Mouse (Mus musculus) stomach, postnatal 0 days (tissue): ENCODE results near the gene Trim47. TPM values are rescaled to one million over a fixed set of nuclear protein-coding genes. Genes with fewer than 3 reads are reported as not detected.

Experiments
- ATAC-seq: fragments of 200-750 bp; cut with Nextera tagmentation; 2 replicates; pipeline ENCODE4 v1.8.0; 2017; ENCODE audit not compliant: low FRiP score, low TSS enrichment
- DNase-seq: peaks from one replicate; pipeline ENCODE4 v3.0.0-alpha.2; 2016; ENCODE audit warnings: low spot score
- H3K27ac ChIP-seq: fragments of 300-500 bp; sonication (generic); replicated peaks from 2 replicates; pipeline ENCODE4 v1.5.1; 2014; ENCODE audit warnings: mild to moderate bottlenecking, control low read depth
- H3K27me3 ChIP-seq: fragments of 300-500 bp; sonication (generic); 2 replicates; pipeline ENCODE4 v1.6.1; 2014; ENCODE audit warnings: low read length; ENCODE audit not compliant: control insufficient read depth, insufficient read depth
- H3K36me3 ChIP-seq: fragments of 300-500 bp; sonication (generic); 2 replicates; pipeline ENCODE4 v1.6.1; 2014; ENCODE audit warnings: low read length, mixed read lengths; ENCODE audit not compliant: control insufficient read depth, insufficient read depth
- H3K4me1 ChIP-seq: fragments of 300-500 bp; sonication (generic); replicated peaks from 2 replicates; pipeline ENCODE4 v1.6.1; 2014; ENCODE audit warnings: antibody characterized with exemption; ENCODE audit not compliant: control insufficient read depth, insufficient read depth
- H3K4me2 ChIP-seq: fragments of 300-500 bp; sonication (generic); replicated peaks from 2 replicates; pipeline ENCODE4 v1.6.1; 2014; ENCODE audit warnings: low read depth, mild to moderate bottlenecking, control low read depth, moderate library complexity
- H3K4me3 ChIP-seq: fragments of 300-500 bp; sonication (generic); 2 replicates; pipeline ENCODE4 v1.5.1; 2014; ENCODE audit warnings: low read depth, low read length, control low read depth
- H3K9ac ChIP-seq: fragments of 300-500 bp; sonication (generic); 2 replicates; pipeline ENCODE4 v1.6.1; 2014; ENCODE audit warnings: mild to moderate bottlenecking, low read length, control low read depth, mixed read lengths
- H3K9me3 ChIP-seq: fragments of 300-500 bp; sonication (generic); 2 replicates; pipeline ENCODE4 v1.6.1; 2016; ENCODE audit warnings: low read length; ENCODE audit not compliant: control insufficient read depth
- CTCF ChIP-seq: IDR thresholded peaks from 2 replicates; pipeline ENCODE4 v1.5.1; 2016; ENCODE audit warnings: antibody characterized with exemption, low read depth, mild to moderate bottlenecking, moderate library complexity
- EP300 ChIP-seq: optimal IDR thresholded peaks from 2 replicates; pipeline ENCODE3; 2016; ENCODE audit warnings: antibody characterized with exemption
- WGBS: fragments of 180-500 bp; shearing (Covaris S2); extraction: QIAGEN DNeasy Blood & Tissue Kit; methylation state at CpG from one replicate; pipeline ENCODE4 v1.1.7; 2014; 5-methylcytosine and 5-hydroxymethylcytosine counted together
- polyA plus RNA-seq: library from polyadenylated mRNA; unstranded; fragments of >200 nt; fragmentation: Nextera tagmentation; extraction: Ambion mirVana; gene quantifications from 2 replicates; pipeline ENCODE4 v1.2.1, GENCODE M21; 2015

Trim47 gene
- polyA plus RNA-seq, 1 experiment from 2014 or later = 34.6 TPM

DNA sequence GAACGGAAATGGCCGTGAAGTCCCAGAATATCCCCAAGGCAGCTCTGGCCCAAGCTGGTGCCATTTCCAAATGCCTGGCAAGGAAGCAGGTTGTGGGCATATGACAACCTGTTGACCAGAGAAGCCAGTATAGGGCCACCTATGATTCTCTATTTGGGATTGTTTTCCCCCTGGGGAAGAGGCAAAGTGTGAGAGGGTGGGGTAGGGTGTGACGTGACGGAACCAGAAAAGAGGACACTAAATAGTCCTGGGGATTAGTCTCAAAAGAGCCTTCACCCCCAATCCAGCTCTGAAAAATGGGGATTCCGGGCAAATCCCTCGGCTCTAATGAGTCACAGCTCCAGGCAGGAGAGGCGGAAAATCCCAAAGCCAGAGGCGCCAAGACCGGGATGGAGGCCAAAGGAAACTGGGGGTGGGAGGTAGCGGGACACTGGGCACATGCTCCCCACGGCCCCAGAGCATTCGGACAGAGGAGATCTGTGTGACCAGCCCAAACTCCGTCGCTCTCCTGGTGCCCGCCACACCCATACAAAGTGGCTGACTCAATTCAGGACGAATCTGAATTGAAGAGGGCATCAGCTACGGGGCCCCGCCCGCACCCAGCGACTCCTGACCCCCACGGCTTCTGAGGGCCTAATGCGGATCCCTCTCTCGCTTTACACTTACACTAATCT lies 18.4 kb downstream of the Trim47 start:
- H3K36me3 ChIP-seq = 0 out of 2 replicates have a peak, but pooled peaks cover 2% of the 10 kb centered on the region
- 5% methylated on average over 22 of the region's 23 CpGs for WGBS
- H3K4me2 ChIP-seq = peak overlapping the region; percentile 79
- TF ChIP-seq EP300 (peak; percentile 26), CTCF (no peak)
- peak overlapping the region; percentile 86 for H3K27ac ChIP-seq
- ATAC-seq (no peak), DNase-seq (peak; percentile 50)
- H3K4me1 ChIP-seq = peaks cover 25% of the 10 kb centered on the region
- peak overlapping the region; percentile 71 for H3K4me3 ChIP-seq
- H3K9me3 ChIP-seq = no peaks in the 10 kb centered on the region
- no peaks in the 10 kb centered on the region for H3K27me3 ChIP-seq
- peak overlapping the region; percentile 80 for H3K9ac ChIP-seq

DNA sequence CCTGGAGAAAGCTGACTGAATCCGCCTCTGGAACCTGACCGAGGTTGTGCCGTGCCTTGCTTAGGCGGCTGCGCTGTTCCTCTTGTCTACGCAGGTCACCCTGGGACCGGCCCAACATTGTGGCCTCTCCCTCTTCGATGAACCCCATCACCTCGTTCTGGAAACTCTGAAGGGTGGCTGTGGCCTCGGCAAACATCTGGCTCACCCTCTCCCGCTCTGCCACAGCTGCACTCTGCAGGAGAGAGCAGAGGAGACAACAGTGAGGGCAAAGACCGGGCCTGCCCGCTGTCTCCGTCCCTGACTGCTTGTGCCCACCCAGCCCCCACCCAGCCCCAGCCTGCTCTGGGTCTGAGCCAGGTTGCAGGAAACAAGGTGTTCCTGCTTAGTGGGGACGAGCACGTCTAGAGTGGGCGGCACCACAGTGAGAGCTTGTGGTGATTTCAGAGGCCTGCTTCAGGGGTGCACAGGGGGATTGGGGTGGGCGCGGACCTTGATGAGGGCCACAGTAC lies 19.2 kb downstream of the Trim47 start:
- no peaks in the 10 kb centered on the region for H3K27me3 ChIP-seq
- peaks cover 32% of the 10 kb centered on the region for H3K4me1 ChIP-seq
- peak; percentile 49 for DNase-seq
- H3K9ac ChIP-seq = peak overlapping the region; percentile 80
- peak overlapping the region; percentile 79 for H3K4me2 ChIP-seq
- H3K4me3 ChIP-seq = peak overlapping the region; percentile 71; the same call in 1 of the 2 replicates
- H3K9me3 ChIP-seq = no peaks in the 10 kb centered on the region
- H3K36me3 ChIP-seq = 0 out of 2 replicates have a peak, but pooled peaks cover 2% of the 10 kb centered on the region
- peak overlapping the region; percentile 86 for H3K27ac ChIP-seq
- 34% methylated on average over 19 of the region's 19 CpGs for WGBS
- TF ChIP-seq CTCF (0 out of 2 replicates have a peak, but pooled peaks have one; percentile 1), EP300 (no peak)
- ATAC-seq = peak; percentile 5; the same call in 1 of the 2 replicates

DNA sequence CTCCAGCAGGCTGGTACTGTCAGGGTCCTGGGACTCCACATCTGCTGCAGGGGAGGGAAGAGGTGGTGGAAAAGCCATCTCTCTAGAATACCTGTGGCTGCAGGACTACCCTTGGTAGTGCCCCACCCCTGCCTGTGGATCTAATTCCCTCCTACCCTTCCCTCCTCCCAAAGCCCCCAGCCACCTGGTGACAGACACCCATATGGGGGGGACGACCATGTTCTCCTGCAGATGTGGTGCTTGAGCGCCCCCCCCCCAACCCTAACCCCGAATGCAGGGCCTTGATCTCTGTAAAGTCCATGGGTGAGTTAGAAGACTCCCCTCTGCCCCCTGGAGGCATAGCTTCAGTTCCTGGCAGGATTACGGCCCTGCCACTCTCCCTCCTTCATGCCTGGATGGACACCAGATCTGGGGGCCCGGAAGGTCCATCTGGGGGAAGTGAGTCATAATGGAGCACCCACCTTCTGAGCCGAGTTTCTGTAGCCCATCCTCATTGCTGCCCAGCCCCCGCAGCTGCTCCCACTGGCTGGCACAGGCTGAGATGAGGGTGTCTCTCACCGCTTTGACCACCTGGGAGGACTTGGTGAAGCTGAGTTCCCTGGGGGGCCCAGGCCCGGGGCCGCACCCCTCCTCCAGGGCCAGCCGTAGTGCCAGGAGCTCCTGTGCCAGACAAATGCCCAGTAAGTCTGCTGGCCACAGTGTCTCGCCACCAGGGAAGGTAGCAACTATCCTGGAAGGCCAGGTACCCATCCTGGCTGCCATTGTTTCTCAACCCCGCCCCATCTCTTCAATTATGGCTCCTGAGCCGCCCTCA lies 19.8 kb downstream of the Trim47 start:
- Histone ChIP-seq H3K36me3 (0 out of 2 replicates have a peak, but pooled peaks cover 2% of the 10 kb centered on the region), H3K9me3 (no peaks in the 10 kb centered on the region), H3K27ac (peak overlapping the region; percentile 86), H3K9ac (peak overlapping the region; percentile 80; the same call in 1 of the 2 replicates), H3K27me3 (no peaks in the 10 kb centered on the region), H3K4me3 (peak overlapping the region; percentile 71; the same call in 1 of the 2 replicates), H3K4me2 (peak overlapping the region; percentile 79), H3K4me1 (peaks cover 35% of the 10 kb centered on the region)
- TF ChIP-seq CTCF = peak; percentile 59
- TF ChIP-seq EP300 = no peak
- DNase-seq (peak; percentile 46), ATAC-seq (no peak)
- WGBS = 49% methylated on average over 14 of the region's 14 CpGs

DNA sequence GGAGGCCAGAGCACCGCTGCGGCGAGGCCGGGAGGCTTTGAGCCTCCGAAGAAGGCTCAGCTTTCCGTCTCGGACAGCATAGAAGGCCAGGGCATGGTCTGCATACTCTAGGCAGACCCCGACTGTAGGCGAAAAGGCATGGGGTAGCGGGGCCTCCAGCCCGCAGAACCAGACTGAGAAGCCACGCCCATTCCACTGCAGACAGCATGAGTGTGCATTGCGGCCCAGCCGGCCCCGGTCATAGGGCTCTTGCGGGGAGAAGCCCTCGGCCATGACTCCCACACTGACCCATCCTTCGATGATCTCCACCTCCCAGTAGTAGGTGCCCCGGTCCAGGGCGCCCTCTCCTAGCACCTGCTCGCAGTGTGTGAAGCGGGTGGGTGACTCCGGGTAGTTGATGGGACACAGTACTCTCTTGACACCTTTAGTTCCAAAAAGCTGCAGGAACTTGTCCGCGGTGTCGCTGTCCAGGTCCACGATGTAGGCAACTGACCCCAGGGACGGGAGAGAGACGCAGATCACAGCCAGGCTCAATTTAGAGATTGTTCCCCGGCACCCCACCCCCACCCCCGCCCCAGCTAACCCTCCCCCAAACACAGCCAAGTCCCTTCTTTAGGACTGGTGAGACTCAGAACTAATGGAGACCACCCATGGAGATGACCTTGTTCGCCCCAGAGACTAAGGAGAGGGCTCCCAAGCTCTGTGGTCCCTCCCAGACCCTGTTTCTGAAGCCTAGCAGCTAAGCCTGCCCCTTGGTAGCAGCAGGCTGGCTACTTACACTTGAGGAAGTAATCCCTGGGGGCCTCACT lies 20.7 kb downstream of the Trim47 start:
- ATAC-seq = no peak
- Histone ChIP-seq H3K4me2 (peak overlapping the region; percentile 79), H3K36me3 (0 out of 2 replicates have a peak, but pooled peaks cover 2% of the 10 kb centered on the region), H3K9ac (0 out of 2 replicates have a peak overlapping the region, but pooled peaks have one; percentile 27), H3K27me3 (no peaks in the 10 kb centered on the region), H3K27ac (no peak overlapping the region; the same call in none of the 2 replicates), H3K4me3 (no peak overlapping the region), H3K4me1 (peaks cover 41% of the 10 kb centered on the region), H3K9me3 (no peaks in the 10 kb centered on the region)
- WGBS = 44% methylated on average over 32 of the region's 32 CpGs
- peak; percentile 62 for DNase-seq
- TF ChIP-seq CTCF (no peak), EP300 (no peak)

DNA sequence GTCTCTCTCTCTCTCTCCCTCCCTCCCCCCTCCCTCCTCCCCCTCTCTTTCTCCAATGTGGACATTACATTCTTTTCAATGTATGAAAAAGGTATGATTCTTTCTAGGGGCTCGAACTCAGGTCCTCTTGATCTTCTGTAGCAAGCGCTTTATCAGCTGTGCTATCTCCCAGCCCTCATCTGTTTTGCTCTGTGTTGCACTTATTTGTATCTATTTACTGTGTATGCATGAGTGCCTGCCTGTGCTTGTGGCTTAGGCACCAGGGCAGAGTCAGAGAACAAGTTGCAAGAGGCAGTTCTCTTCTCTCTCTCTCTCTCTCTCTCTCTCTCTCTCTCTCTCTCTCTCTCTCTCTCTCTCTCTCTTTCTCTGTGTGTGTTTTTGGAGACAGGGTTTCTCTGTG lies 21.9 kb downstream of the Trim47 start:
- ATAC-seq = no peak
- H3K4me3 ChIP-seq = no peak overlapping the region
- H3K4me1 ChIP-seq = peaks cover 52% of the 10 kb centered on the region
- no peaks in the 10 kb centered on the region for H3K9me3 ChIP-seq
- H3K27me3 ChIP-seq = no peaks in the 10 kb centered on the region
- DNase-seq = no peak
- TF ChIP-seq EP300 (no peak), CTCF (no peak)
- H3K27ac ChIP-seq = peak overlapping the region; percentile 91
- WGBS = 78% methylated on average over 2 of the region's 2 CpGs
- H3K36me3 ChIP-seq = 0 out of 2 replicates have a peak, but pooled peaks cover 2% of the 10 kb centered on the region
- H3K4me2 ChIP-seq = no peak overlapping the region
- H3K9ac ChIP-seq = no peak overlapping the region
